Mouse (Mus musculus) bone marrow macrophage, adult 2 months (primary cell): ENCODE data around the gene Gm28551. TPM values are rescaled to one million over a fixed set of nuclear protein-coding genes. Genes with fewer than 3 reads are reported as not detected.
A peak's percentile ranks its signal among the peaks of the same experiment; 100 is the strongest.
"Not testable (repeated sequence)": the region's sequence is repeated elsewhere in the genome, so short reads cannot be mapped to it uniquely, and the experiment has no call there.

Experiments used
- H3K27ac ChIP-seq: 2 replicates; pipeline ENCODE4 v1.5.1; 2012; ENCODE audit warnings: low read depth, low read length; ENCODE audit not compliant: insufficient read depth
- H3K4me1 ChIP-seq: 2 replicates; pipeline ENCODE4 v1.6.1; 2012; ENCODE audit warnings: low read length; ENCODE audit not compliant: control insufficient read depth, insufficient read depth
- H3K4me3 ChIP-seq: 2 replicates; pipeline ENCODE4 v1.5.1; 2012; ENCODE audit warnings: mild to moderate bottlenecking, low read length, moderate library complexity; ENCODE audit not compliant: insufficient read depth
- CTCF ChIP-seq: IDR thresholded peaks from 2 replicates; pipeline ENCODE4 v1.5.1; 2012; ENCODE audit warnings: low read depth, mild to moderate bottlenecking, low read length, moderate library complexity
- POLR2A ChIP-seq: IDR thresholded peaks from 2 replicates; pipeline ENCODE4 v1.6.1; 2012; ENCODE audit warnings: mild to moderate bottlenecking, low read depth, low read length, borderline replicate concordance
- polyA plus RNA-seq: library from polyadenylated mRNA; stranded (reverse); fragments of >200 nt; gene quantifications from 2 replicates; pipeline ENCODE4 v1.2.4, GENCODE M21; 2012; ENCODE audit not compliant: missing spikeins, insufficient read depth, insufficient read length

The Gm28551 gene
- polyA plus RNA-seq: not detected in 2 replicates

DNA sequence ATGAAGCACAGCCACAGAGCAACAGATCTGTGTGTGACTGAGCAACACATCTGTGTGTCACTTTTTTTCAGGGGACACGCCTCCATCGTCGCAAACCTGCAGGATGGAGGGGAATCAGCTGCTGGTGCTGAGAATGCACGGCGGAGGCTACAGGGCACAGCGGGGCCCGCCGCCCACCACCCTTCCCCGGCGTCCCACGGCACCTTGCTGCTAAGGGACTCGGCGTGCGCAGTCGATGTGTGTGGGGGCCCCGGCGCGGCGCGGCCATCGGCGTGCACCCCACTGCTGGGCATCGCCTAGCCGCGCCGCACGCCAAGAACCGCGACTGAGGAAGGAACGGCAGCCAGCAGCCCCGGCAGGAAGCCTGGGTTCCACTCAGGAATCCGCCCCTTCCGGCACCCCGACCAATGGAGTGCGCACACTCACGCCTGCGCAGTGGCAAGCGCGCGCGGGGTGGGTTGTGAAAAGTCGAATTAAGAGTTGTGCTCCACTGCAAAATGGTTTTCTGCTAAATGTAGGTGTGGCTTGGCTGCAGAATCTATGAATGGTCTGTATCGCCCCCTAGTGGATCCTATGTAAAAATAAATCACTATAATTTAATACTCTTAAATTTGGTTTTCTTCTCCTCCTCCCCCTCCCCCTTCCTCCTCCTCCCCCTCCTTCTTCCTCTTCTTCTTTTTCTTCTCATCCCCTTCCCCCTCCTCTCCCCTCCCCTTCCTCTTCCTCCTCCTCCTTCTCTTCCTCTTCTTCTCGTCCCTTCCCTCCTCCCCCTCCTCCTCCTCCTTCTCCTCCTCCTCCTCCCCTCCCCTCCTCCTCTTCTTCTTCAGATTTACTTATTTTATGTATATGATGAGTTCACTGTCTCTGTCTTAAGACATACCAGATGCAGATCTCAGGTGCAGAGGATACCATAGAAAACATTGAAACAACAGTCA is at the start of gene Gm28551, which contains the start of the genes Asdurf and Asnsd1:
TSS of gene Gm28551 (minus strand) at position 341 of the 935 bp plus-strand sequence.
TSS of gene Asdurf (minus strand) at position 293 of the 935 bp plus-strand sequence.
TSS of gene Asnsd1 (minus strand) at position 426 of the 935 bp plus-strand sequence.
- H3K4me3 ChIP-seq: peak within 1 kb of the TSS; percentile 71
- TF ChIP-seq CTCF (no peak), POLR2A (no peak)
- H3K4me1 ChIP-seq: no peaks in the 10 kb centered on the region
- H3K27ac ChIP-seq: peak within 1 kb of the TSS; percentile 51

DNA sequence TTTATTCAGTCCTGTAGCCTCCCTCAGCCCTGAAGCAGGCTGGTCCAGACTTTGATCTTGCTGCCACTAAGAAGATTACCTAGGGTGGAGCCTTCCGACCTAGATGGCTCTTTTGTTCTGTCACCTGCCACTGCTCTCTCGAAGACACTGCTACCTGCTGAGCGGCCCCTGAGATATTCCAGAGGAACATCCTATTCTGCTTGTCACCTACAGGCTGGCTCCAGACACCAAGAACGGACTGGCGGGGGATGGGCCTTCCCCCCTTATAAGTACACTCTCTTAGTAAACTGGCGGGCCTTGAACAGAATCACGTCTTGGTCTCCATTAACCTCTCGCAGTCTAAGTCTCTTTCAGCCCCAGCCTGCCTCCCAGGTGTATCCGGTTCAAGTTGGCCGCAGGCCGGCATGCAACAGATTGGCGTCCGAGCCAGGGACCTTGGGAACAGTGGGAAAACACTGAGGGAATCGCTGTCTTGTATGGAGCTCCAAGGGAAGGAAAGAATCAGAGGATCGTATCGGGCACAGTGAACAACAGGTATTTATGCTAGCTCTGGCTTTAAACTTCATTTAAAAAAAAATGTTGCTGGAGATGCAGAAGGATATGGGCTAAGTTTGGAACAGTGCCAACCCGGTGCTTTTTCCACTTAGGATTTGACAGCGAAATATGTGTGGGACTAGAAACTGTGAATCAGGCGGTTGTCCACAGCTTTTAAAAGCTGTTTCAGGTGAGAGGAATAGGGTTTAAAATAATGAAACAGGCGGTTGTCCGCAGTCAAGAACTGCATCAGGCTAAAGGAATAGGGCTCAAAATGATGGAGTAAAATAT is 41.7 kb upstream of the Gm28551 start:
- not testable (repeated sequence) for H3K27ac ChIP-seq, H3K4me1 ChIP-seq, H3K4me3 ChIP-seq

- no peaks in the 10 kb centered on the region for H3K4me1 ChIP-seq
- no peak overlapping the region for H3K27ac ChIP-seq
- H3K4me3 ChIP-seq: no peak overlapping the region
- TF ChIP-seq POLR2A (no peak), CTCF (no peak)
Measured at GRCm38 (mm10) chr1:53388762-53389161, 36.3 kb upstream of the Gm28551 start.

DNA sequence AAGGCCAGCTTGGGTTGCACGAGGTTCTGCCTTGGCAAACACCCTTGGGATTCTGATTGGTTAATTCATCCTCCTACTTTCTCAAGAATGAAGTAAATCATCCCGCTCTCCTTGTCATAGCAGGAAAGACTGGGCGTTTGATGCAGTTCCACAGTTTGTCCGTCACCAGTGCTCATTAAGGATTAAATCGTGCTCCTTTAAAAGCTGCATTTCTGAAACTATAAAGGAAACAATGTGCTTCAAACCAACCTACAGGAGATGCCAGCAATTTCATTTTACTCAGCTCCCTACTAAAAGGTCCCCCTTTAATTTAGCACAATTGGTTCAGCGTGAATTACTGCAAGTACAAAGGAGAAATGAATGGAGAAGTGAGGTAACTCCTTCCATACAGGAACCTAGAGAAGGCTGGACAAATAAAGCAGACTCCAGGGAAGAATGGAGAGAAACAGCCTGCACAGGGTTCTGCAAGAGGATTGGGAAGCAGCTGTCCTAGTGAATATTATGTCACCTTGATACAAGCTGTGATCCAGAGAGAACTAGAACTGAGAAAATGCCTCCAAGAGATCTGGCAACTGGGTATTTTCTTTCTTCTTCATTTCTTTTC is 31.7 kb upstream of the Gm28551 start:
- TF ChIP-seq CTCF (no peak), POLR2A (no peak)
- H3K4me3 ChIP-seq: no peak overlapping the region
- no peaks in the 10 kb centered on the region for H3K4me1 ChIP-seq
- H3K27ac ChIP-seq: no peak overlapping the region

DNA sequence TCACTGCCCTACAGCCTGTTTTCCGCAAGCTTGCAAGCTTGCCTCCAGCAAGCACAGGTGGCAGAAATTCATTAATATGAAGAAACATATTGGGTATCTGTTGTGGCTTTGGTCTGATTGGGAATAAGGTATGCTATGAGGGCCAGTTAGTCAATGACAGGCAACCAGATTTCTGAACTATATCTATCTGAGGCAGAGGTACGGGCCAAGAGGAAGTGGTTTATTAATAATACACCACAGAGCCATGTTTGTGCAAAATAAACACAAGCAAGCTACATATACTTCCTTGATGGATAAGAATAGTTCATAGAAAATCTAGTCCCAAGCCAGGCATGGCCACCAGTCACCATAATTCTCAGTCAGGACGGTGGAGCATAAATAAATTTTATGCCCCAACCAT is 25.3 kb upstream of the Gm28551 start:
- Histone ChIP-seq H3K4me1 (no peaks in the 10 kb centered on the region), H3K4me3 (no peak overlapping the region), H3K27ac (no peak overlapping the region)
- TF ChIP-seq CTCF (no peak), POLR2A (no peak)

GRCm38 (mm10) chr1:53375965-53376364 is 23.5 kb upstream of the Gm28551 start:
- not testable (repeated sequence) for H3K4me3 ChIP-seq, H3K27ac ChIP-seq, H3K4me1 ChIP-seq

- Histone ChIP-seq H3K4me1 (no peaks in the 10 kb centered on the region), H3K4me3 (no peak overlapping the region), H3K27ac (no peak overlapping the region)
- TF ChIP-seq CTCF: no peak
- no peak for TF ChIP-seq POLR2A
Measured at GRCm38 (mm10) chr1:53358988-53359387, 6.5 kb upstream of the Gm28551 start.

DNA sequence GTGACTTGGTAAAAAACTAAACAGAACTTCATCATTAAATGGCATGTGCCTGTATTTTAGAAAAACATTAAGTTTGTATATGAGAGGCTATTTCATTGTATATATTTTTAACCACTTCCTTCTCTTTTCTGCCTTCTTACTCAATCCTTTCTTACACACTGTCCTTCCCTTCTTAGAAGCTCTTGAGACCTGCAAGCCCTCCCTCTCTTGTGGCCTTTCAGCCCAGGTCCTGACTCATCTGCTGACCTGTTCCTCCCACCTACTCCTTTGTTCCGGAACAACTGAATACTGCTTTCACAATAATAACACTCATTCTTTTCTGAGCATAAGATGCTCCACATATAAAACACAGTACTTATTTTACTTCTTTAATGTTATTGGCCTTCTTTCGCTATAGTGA is 11.4 kb downstream of the Gm28551 start:
- no peak for TF ChIP-seq CTCF
- no peak for TF ChIP-seq POLR2A
- Histone ChIP-seq H3K27ac (no peak overlapping the region), H3K4me3 (no peak overlapping the region), H3K4me1 (no peaks in the 10 kb centered on the region)

DNA sequence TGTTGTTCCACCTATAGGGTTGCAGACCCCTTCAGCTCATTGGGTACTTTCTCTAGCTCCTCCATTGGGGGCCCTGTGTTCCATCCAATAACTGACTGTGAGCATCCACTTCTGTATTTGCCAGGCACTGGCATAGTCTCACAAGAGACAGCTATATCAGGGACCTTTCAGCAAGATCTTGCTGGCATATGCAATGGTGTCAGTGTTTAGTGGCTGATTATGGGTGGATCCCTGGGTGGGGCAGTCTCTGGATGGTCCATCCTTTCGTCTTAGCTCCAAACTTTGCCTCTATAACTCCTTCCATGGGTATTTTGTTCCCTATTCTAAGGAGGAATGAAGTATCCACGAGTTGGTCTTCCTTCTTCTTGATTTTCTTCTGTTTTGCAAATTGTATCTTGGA is 15.1 kb downstream of the Gm28551 start:
- H3K27ac ChIP-seq, H3K4me3 ChIP-seq, H3K4me1 ChIP-seq: not testable (repeated sequence)

DNA sequence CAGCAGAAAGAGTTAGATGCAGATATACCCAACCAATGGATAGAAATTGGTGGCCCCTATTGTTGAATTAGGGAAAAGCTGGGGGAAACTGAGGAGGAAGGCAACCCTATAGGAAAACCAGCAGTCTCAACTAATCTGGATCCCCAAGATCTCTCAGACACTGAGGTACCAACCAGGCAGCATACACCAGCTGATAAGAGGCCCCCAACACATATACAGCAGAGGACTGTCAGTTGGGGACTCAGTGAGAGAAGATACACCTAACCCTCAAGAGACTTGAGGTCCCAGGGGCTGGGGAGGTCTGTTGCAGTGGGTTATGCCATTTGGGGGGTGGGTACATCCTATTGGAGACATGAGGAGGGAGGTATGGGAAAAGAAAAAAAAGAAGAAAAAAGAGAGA is 17.0 kb downstream of the Gm28551 start:
- no peak overlapping the region for H3K4me3 ChIP-seq
- no peak for TF ChIP-seq CTCF
- no peaks in the 10 kb centered on the region for H3K4me1 ChIP-seq
- no peak overlapping the region for H3K27ac ChIP-seq

- H3K4me1 ChIP-seq, H3K27ac ChIP-seq: not testable (repeated sequence)
Measured at GRCm38 (mm10) chr1:53333527-53333926, 18.9 kb downstream of the Gm28551 start.

More at GRCm38 (mm10) chr1:53333527-53333926, 18.9 kb downstream of the Gm28551 start:
- not testable (repeated sequence) for H3K4me3 ChIP-seq
